Mouse (Mus musculus): ENCODE results near the gene Ccdc117. TPM values are rescaled to one million over a fixed set of nuclear protein-coding genes. Genes with fewer than 3 reads are reported as not detected.
"Not testable (repeated sequence)": the region's sequence is repeated elsewhere in the genome, so short reads cannot be mapped to it uniquely, and the experiment has no call there.

Gene Ccdc117
- polyA plus RNA-seq, 1 experiment from 2014 or later, result 6.0 TPM

GRCm38 (mm10) chr11:5551931-5552330 lies 9.9 kb upstream of the Ccdc117 start:
- H3K27me3 ChIP-seq (ENCODE audit: insufficient read depth, low read length), result no peaks in the 10 kb centered on the region
- no peak overlapping the region for H3K4me3 ChIP-seq (ENCODE audit: low read depth, low read length)
- no peaks in the 10 kb centered on the region for H3K9me3 ChIP-seq (ENCODE audit: low read length)
- H3K27ac ChIP-seq (ENCODE audit: low read depth), result no peak overlapping the region
- no peak overlapping the region for H3K9ac ChIP-seq (replicated peaks)
- ATAC-seq (no peak), DNase-seq (no peak)
- H3K4me2 ChIP-seq (ENCODE audit: low read depth, low read length), result no peak overlapping the region
- no peaks in the 10 kb centered on the region for H3K4me1 ChIP-seq (ENCODE audit: insufficient read depth)
- H3K36me3 ChIP-seq (replicated peaks; ENCODE audit: insufficient read depth, low read length), result no peaks in the 10 kb centered on the region
- 67% methylated on average over 1 of the region's 1 CpGs for WGBS (ENCODE audit: insufficient replicate concordance)
- TF ChIP-seq EP300 (IDR thresholded peaks at IDR 0.05; ENCODE audit: low read depth) (no peak), CTCF (IDR thresholded peaks at IDR 0.05; ENCODE audit: low read depth) (no peak)

- no peaks in the 10 kb centered on the region for H3K4me1 ChIP-seq (ENCODE audit: insufficient read depth)
- no peak overlapping the region for H3K4me3 ChIP-seq (ENCODE audit: low read depth, low read length)
- no peaks in the 10 kb centered on the region for H3K36me3 ChIP-seq (replicated peaks; ENCODE audit: insufficient read depth, low read length)
- peak; percentile 6 for DNase-seq
- H3K9me3 ChIP-seq (ENCODE audit: low read length), result no peaks in the 10 kb centered on the region
- 88% methylated on average over 5 of the region's 5 CpGs for WGBS (ENCODE audit: insufficient replicate concordance)
- no peaks in the 10 kb centered on the region for H3K27me3 ChIP-seq (ENCODE audit: insufficient read depth, low read length)
- H3K4me2 ChIP-seq (ENCODE audit: low read depth, low read length), result no peak overlapping the region
- H3K27ac ChIP-seq (ENCODE audit: low read depth), result no peak overlapping the region
- no peak for TF ChIP-seq EP300 (IDR thresholded peaks at IDR 0.05; ENCODE audit: low read depth)
- TF ChIP-seq CTCF (IDR thresholded peaks at IDR 0.05; ENCODE audit: low read depth), result no peak
- H3K9ac ChIP-seq (replicated peaks), result no peak overlapping the region
- ATAC-seq, result no peak
These were observed 9.4 kb upstream of the Ccdc117 start for GRCm38 (mm10) chr11:5551430-5551829.

- no peak overlapping the region for H3K27ac ChIP-seq (ENCODE audit: low read depth)
- H3K4me3 ChIP-seq (ENCODE audit: low read depth, low read length), result no peak overlapping the region
- H3K4me2 ChIP-seq (ENCODE audit: low read depth, low read length), result no peak overlapping the region
- H3K36me3 ChIP-seq (replicated peaks; ENCODE audit: insufficient read depth, low read length), result no peaks in the 10 kb centered on the region
- DNase-seq, result no peak
- no peaks in the 10 kb centered on the region for H3K27me3 ChIP-seq (ENCODE audit: insufficient read depth, low read length)
- H3K9me3 ChIP-seq (ENCODE audit: low read length), result no peaks in the 10 kb centered on the region
- H3K9ac ChIP-seq (replicated peaks), result no peak overlapping the region
- 70% methylated on average over 3 of the region's 3 CpGs for WGBS (ENCODE audit: insufficient replicate concordance)
- no peaks in the 10 kb centered on the region for H3K4me1 ChIP-seq (ENCODE audit: insufficient read depth)
- no peak for TF ChIP-seq CTCF (IDR thresholded peaks at IDR 0.05; ENCODE audit: low read depth)
- no peak for ATAC-seq
These were observed 4.7 kb upstream of the Ccdc117 start for GRCm38 (mm10) chr11:5546693-5547092.

GRCm38 (mm10) chr11:5545457-5545856 lies 3.5 kb upstream of the Ccdc117 start:
- Histone ChIP-seq H3K27ac (ENCODE audit: low read depth) (no peak overlapping the region), H3K9me3 (ENCODE audit: low read length) (no peaks in the 10 kb centered on the region), H3K9ac (replicated peaks) (no peak overlapping the region), H3K27me3 (ENCODE audit: insufficient read depth, low read length) (no peaks in the 10 kb centered on the region), H3K4me3 (ENCODE audit: low read depth, low read length) (no peak overlapping the region), H3K4me2 (ENCODE audit: low read depth, low read length) (no peak overlapping the region), H3K36me3 (replicated peaks; ENCODE audit: insufficient read depth, low read length) (no peaks in the 10 kb centered on the region), H3K4me1 (ENCODE audit: insufficient read depth) (peaks cover 3% of the 10 kb centered on the region)
- WGBS (ENCODE audit: insufficient replicate concordance), result 72% methylated on average over 4 of the region's 4 CpGs
- DNase-seq (no peak), ATAC-seq (no peak)
- TF ChIP-seq CTCF (IDR thresholded peaks at IDR 0.05; ENCODE audit: low read depth) (no peak), EP300 (IDR thresholded peaks at IDR 0.05; ENCODE audit: low read depth) (no peak)

- not testable (repeated sequence) for H3K36me3 ChIP-seq (replicated peaks; ENCODE audit: insufficient read depth, low read length); DNase-seq; H3K27me3 ChIP-seq (ENCODE audit: insufficient read depth, low read length); H3K4me3 ChIP-seq (ENCODE audit: low read depth, low read length); H3K9ac ChIP-seq (replicated peaks); ATAC-seq; H3K27ac ChIP-seq (ENCODE audit: low read depth); H3K4me2 ChIP-seq (ENCODE audit: low read depth, low read length); H3K9me3 ChIP-seq (ENCODE audit: low read length); H3K4me1 ChIP-seq (ENCODE audit: insufficient read depth)
- WGBS (ENCODE audit: insufficient replicate concordance), result 75% methylated on average over 1 of the region's 1 CpGs
These were observed 2.7 kb upstream of the Ccdc117 start for GRCm38 (mm10) chr11:5544709-5545108.

GRCm38 (mm10) chr11:5543281-5543680 lies 1.3 kb upstream of the Ccdc117 start:
- 69% methylated on average over 1 of the region's 1 CpGs for WGBS (ENCODE audit: insufficient replicate concordance)
- peaks cover 13% of the 10 kb centered on the region for H3K36me3 ChIP-seq (replicated peaks; ENCODE audit: insufficient read depth, low read length)

More at GRCm38 (mm10) chr11:5543281-5543680, 1.3 kb upstream of the Ccdc117 start:
- ATAC-seq (no peak), DNase-seq (no peak)
- H3K4me2 ChIP-seq (ENCODE audit: low read depth, low read length), result no peak overlapping the region
- H3K4me3 ChIP-seq (ENCODE audit: low read depth, low read length), result no peak overlapping the region
- peaks cover 13% of the 10 kb centered on the region for H3K4me1 ChIP-seq (ENCODE audit: insufficient read depth)
- H3K9ac ChIP-seq (replicated peaks), result no peak overlapping the region
- H3K27me3 ChIP-seq (ENCODE audit: insufficient read depth, low read length), result no peaks in the 10 kb centered on the region
- no peaks in the 10 kb centered on the region for H3K9me3 ChIP-seq (ENCODE audit: low read length)
- TF ChIP-seq EP300 (IDR thresholded peaks at IDR 0.05; ENCODE audit: low read depth) (no peak), CTCF (IDR thresholded peaks at IDR 0.05; ENCODE audit: low read depth) (no peak)
- H3K27ac ChIP-seq (ENCODE audit: low read depth), result no peak overlapping the region
